Mouse (Mus musculus): ENCODE data around the gene Adk. TPM values are rescaled to one million over a fixed set of nuclear protein-coding genes. Genes with fewer than 3 reads are reported as not detected.
"Not testable (repeated sequence)": the region's sequence is repeated elsewhere in the genome, so short reads cannot be mapped to it uniquely, and the experiment has no call there.

Gene Adk
- total RNA-seq, 1 experiment from 2014 or later = 90.6 TPM

DNA sequence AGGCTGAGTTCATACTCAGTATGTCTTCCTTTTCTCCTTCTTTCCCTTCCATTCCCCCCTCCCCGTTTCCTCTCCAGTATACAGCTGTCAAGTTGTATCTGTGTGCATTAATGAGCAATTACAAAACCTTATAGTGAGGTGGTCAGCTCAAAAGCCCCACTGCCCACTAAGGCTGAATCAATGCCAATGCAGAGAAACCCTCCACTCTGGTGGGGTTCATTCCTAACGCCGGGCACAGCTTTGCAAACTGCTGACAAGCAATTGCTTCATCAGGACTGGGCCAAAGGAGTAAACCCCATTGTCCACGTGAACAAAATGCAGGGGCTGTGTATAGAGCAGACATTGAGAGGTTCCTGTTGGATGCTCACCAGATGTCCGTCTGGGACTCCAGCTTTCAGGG is 405.5 kb downstream of the Adk start:
- ATAC-seq (replicated peaks; ENCODE audit: low read depth, poor library complexity, severe bottlenecking) = no peak

DNA sequence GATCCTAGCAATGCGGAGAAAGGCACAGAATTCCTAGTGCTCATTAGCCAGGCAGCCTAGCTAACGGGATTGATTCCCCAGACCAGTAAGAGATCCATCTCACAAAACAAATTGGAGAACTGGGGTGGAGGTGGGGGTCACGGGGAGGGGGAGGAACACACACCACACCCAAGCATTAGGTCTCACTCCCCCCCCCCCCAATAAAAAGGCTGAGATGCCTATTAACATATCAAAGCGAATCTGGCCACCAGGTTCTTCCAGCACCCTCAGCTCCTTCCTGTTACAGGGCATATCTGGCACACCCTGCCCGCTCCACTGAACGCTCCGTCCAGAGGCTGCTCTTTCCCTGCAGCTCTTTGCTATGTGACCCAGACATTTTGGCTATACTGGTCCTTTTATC is 406.3 kb downstream of the Adk start:
- ATAC-seq (replicated peaks; ENCODE audit: low read depth, poor library complexity, severe bottlenecking) = no peak

DNA sequence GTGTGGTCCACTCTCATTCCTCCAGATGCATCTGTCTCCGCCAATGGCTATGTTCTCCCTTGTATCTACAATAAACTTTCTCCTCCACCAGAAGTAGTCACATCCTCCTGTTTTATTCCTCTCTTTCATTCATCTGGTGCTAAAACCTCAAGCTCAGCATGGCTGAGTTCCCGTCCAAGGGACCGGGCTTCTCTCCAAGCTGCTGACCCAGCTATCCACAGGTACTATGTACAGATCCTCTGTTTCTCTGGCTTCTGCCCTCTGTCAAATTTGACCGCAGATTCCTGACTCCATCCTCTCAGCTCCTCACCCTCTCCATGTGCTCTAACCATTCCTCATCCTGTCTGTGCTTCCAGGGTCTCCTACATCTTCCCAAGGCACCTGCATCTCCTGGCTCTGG is 406.8 kb downstream of the Adk start:
- ATAC-seq (replicated peaks; ENCODE audit: low read depth, poor library complexity, severe bottlenecking) = no peak

DNA sequence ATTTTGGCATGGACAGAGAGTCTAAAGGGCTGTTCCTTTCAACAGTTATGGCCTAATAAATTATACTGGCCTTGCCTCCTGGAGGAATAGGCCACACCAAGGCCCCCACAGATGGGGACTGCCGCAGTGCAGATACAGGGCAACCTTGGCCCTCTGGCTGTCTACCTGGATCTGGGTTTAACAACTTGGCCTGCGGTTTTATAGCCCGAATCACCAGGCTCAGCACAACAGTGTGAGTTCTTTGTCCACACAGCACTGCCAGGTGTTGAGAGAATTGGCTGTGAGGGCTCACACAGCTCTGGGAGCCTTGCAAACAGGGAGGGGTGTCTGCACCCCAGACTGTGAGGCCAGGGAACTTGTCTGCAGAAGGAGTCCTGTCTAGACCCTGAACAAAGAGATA is 410.0 kb downstream of the Adk start:
- ATAC-seq (replicated peaks; ENCODE audit: low read depth, poor library complexity, severe bottlenecking) = no peak

DNA sequence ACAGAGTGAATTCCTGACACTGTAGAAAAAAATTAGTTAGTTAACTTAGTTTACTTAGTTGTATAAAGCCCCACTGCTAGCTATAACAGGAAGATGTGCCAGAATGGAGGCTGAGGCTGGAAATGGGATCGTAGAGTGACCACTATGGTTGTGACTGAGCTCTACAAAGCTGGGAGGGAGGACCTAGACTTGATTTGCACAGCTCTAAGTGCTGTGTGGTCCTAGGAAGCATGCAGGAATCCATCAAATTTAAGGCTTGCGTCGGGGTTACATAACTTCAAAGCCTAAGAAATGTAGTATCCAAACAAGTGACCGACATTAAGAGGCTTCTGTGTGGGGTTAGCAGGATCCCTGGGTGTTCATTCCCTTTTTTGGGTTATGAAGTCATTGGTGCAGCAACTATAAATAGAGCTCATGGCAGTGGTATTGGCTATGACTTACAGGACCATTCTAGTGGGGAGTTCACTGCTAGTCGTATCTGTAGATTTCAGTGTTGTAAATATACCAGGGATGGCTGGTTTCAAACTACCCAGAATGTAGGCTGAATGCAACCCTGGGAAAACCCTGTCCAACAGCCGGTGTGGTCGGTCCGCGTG is 410.8 kb downstream of the Adk start:
- no peak for ATAC-seq (replicated peaks; ENCODE audit: low read depth, poor library complexity, severe bottlenecking)

DNA sequence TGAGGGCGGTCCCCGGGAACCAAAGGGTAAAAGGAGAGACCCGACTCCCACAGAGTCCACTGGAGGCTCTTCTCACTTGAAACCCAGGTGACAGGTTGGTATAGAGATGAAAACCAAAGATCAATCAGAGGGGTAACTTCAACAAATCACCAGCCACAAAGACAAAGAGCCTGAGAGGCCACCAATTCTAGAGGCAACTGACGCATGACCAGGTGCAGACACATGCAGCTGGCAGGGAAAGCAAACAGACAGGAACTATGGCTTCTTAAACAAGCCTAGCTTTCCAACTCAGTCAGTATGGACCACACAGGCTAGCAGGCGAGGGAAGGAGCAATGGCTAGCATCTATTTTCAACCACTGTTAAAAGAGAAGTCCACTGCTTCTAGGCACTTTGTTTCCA is 418.0 kb downstream of the Adk start:
- no peak for ATAC-seq (replicated peaks; ENCODE audit: low read depth, poor library complexity, severe bottlenecking)

DNA sequence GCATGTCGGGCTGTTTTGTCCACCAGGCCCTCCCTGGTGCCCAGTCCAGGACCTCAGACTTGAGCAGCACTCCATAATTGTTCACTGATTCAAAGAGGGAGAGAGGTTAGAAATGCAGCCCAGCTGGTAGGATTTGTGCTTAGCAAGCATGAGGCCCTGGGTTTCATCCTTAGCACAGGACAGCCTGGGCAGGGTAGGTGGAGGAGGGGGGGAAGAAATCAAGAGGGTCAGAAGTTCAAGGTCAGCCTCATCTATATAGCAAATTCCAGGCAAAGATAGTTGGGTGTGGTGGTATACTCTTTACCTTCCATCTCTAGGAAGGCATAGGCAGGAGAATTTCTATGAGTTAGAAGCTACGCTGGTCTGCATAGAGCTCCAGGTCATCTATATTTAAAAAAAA is 419.6 kb downstream of the Adk start:
- no peak for ATAC-seq (replicated peaks; ENCODE audit: low read depth, poor library complexity, severe bottlenecking)

DNA sequence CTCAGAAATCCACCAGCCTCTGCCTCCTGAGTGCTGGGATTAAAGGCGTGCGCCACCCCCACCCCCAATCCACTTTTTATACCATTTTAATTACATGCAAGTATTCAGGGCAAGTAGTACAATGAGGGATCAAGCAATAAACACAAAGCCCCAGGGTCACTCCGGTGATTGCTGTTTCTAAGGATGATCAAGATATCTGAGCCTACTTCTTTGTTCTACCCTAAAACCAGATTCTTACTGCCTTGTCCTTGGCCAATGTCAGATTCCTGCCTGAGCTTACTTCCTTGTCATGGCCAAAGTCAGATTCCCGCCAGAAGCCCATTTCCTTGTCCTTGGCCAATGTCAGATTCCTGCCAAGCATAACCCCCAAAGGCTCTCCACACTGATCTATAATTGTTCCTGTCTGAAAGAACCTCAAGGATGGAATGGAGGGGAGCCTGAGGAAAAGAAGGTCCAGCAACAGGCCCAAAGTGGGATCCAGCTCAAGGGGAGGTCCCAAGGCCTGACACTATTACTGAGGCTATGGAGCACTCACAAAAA is 422.3 kb downstream of the Adk start:
- ATAC-seq (replicated peaks; ENCODE audit: low read depth, poor library complexity, severe bottlenecking) = not testable (repeated sequence)

DNA sequence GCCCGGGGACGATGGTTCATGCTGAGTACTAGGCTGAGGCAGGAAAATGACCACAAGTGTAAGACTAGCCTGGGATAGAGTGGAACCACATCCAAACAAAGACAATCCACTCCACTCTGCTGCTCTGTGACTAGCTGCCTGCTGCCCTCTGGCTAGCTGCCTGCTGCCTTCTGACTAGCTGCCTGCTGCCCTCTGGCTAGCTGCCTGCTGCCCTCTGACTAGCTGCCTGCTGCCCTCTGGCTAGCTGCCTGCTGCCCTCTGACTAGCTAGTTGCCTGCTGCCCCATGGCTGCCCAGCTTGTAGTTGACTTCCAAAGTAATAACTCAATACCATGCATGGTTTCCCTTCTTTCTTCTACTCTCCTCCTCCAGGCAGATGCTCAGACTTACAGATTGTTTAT is 424.8 kb downstream of the Adk start:
- no peak for ATAC-seq (replicated peaks; ENCODE audit: low read depth, poor library complexity, severe bottlenecking)

DNA sequence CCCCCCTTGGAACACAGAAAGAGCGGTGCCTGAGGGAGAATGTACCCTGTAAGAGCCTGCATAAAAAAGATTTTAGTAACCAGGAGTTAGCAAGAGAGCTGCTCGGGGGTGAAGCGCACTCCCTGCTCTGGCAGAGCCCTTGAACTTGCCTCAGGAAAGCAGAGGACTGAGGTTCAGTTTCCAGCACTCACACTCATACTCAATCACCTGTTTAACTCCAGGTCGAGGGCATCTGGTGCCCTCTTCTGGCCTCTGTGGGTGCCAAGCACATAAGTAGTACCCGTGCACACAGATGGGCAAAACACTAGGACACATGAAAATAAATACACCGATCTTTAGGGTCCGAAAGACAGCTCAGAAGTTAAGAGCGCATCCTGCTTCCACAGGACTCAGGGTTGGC is 427.2 kb downstream of the Adk start:
- ATAC-seq (replicated peaks; ENCODE audit: low read depth, poor library complexity, severe bottlenecking) = no peak

DNA sequence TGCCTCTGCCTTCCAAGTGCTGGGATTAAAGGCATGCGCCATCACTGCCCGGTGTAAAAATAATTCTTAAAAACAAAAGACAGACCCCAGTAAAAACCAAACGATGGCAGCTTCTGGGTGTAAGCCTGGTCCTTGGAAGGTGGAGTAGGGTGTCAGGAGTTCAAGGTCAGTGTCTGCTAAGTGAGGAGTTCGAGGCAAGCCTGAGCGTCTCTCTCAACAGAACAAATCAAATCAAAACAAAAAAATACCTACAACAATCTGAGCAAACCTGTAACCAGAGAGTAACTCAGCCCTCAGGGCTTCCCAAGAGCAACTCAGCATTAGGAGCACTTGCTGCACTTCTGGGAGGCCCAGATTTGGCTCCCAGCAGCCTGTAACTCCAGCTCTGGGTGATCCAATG is 427.8 kb downstream of the Adk start:
- no peak for ATAC-seq (replicated peaks; ENCODE audit: low read depth, poor library complexity, severe bottlenecking)

DNA sequence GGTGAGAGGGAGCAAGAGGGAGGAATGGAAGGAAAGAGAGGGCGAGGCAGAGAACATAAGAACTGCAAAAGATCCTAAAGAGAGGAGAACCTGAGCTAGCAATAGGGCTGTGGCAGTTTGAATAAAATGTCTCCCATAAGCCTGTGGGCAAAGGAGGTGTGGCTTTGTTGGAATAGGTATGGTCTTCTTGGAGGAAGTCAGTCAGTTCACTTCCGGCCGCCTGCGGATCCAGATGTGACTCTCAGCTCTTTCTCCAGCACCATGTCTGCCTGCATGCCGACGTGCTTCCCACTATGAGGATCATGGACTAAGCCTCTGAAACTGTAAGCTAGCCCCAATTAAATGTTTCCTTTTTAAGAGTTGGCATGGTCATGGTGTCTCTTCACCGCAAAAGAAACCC is 428.9 kb downstream of the Adk start, which contains the start of gene Kat6b:
Kat6b (plus strand) TSS at position 204 of the 400 bp plus-strand sequence.
- ATAC-seq (replicated peaks; ENCODE audit: low read depth, poor library complexity, severe bottlenecking) = no peak

DNA sequence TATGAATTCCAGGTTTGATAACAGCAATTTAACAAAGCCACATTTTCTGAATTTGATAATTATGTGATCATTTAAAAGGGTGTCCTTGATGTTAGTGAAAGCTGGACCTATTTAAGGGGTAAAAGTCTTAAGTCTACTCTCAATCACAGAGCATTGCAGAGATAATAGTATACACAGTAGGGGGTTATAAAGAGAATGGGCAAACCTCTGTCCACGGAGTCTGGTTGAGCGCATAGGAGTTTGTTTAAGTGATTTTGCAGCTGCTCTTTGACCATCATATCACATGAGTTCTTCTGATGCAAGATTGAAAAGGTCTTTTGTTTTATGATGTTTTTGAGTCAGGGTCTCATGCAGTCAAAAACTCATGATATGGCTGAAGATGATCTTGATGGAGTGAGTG is 431.8 kb downstream of the Adk start:
- no peak for ATAC-seq (replicated peaks; ENCODE audit: low read depth, poor library complexity, severe bottlenecking)

DNA sequence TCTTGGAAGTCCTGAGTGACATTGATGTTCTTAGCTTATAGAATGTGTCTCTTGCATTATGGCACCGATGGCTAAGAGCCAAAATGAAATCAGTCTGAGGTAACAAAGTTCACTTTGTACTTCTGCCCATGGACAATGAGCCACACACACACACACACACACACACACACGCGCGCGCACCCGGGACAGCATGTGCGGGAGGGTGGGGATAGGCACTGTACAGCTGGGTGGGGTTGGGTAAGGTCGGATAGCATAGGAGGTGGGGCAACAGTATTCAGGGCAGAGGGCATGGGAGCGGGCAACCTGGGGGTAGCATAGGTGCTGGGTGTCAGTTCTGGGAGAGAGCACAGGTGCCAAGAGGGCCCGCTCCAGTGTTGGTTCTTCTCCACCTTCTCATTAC is 432.3 kb downstream of the Adk start:
- no peak for ATAC-seq (replicated peaks; ENCODE audit: low read depth, poor library complexity, severe bottlenecking)

DNA sequence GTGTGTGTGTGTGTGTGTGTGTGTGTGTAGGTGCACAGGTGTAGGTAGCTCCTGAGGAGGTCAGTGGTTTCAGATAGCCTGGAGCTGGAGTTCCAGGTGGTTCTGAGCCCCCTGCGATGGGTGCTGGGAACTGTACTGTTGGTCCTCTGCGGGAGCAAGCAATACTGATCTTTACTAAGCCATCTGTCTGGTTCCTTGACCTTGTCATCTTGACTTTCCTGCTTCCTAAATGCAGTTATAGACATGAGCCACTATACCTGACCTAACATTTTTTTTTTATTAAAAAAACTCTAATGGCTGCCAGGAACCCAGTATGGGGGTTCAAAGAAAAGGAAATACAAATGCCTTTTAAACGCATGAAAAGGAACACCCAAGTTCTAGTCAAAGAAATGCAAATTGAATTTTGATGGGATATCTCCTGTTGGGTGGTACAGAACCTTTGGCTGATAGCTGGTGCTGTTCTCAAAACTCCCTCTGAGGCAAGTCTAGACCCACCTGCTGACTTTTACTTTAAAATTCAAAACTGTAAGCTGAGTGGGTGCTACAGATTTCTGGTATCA is 433.7 kb downstream of the Adk start:
- ATAC-seq (replicated peaks; ENCODE audit: low read depth, poor library complexity, severe bottlenecking) = no peak

DNA sequence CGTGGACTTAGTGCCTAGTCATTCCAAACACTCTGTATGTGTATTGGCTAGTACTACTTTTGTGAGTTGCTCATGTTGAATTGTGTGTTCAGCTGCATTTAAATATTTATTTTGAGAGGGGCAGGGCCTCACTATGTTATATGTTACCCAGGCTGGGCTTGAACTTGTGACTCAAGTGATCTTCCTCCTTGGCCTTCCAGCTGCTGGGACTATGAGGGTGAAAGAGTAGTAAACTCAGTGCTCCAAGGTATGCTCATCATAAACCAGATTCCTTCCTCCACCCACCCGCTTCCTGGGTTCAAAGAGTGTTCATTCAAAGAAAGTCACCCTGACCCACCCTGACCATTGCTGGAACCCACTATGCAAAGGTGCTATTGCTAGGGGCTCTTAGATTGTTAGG is 434.8 kb downstream of the Adk start:
- ATAC-seq (replicated peaks; ENCODE audit: low read depth, poor library complexity, severe bottlenecking) = not testable (repeated sequence)

DNA sequence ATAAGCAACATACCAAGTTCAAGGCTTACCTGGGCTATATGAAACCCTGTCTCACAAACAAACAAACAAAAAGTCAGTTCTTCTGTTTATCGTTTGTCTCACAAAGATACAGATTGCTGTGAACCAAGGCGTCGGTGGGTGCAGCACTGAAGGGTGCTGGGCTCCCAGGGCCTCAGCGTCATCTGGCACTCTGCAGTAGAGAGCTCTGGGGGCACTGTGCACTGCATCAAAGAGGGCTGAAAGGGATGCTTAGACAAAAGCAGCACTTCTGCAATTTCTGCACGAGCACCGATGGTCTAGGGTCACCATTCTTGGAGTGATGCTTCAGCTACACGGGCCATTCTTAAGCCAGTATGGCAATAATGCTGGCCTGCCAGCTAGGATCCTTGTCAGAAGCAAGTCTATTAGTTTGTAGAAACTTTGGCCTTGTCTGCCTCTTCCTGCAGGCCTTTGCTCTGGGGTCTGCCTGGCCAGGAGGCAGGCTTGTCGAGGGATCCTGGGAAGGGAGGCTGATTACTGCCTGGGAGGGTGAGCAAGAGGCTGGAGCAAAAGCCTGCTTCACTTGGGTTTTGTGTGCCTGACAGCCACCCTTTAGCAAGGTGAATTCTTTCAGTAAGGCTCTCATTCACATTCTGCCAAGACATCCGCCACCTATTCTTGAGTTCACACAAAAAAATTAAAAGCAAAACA is 436.2 kb downstream of the Adk start:
- ATAC-seq (replicated peaks; ENCODE audit: low read depth, poor library complexity, severe bottlenecking) = not testable (repeated sequence)

DNA sequence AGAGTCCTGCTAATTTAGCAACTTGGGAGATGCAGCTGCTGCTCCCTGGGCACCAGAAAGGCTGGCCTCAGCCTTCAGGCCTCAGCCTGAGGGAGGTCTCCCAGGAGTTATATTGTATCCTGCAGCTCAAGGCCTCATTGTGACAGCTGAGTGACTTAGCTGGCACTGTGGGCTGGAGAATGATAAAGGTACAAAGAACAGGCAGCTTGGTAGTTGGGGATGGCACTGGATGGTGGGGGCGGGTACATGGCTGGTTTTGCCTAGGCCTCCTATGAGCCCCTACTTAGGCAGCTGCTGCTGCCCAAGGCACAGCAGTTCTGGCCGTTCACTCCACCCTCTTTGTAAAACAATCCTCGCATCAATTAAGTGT is 436.7 kb downstream of the Adk start:
- ATAC-seq (replicated peaks; ENCODE audit: low read depth, poor library complexity, severe bottlenecking) = no peak

DNA sequence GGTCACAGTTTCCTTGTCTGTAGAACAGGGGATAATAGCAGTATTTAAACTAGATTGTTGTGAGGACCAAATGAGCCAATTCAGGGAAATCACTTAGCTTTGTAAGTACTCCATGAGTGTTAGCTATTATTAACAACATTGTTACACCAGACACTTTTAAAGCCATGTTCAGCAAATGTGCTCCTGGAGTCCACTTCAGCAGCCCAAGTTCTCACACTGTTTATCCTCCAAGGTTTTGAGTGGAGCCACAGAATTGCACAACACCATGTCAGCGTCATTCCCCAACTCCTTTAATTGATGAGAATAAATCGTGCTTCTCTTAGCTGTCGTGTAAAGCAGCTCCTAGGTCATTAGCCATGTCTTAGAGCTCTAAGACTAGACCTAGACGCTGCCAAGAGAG is 437.8 kb downstream of the Adk start:
- no peak for ATAC-seq (replicated peaks; ENCODE audit: low read depth, poor library complexity, severe bottlenecking)

Measured in common myeloid progenitor, adult 5-6 weeks (primary cell).